Mouse (Mus musculus): ENCODE data around the gene Slc7a1. TPM values are rescaled to one million over a fixed set of nuclear protein-coding genes. Genes with fewer than 3 reads are reported as not detected.

Gene Slc7a1
- total and polyA plus RNA-seq, 3 experiments = 20.5 to 78.3 (median 69.5) TPM

DNA sequence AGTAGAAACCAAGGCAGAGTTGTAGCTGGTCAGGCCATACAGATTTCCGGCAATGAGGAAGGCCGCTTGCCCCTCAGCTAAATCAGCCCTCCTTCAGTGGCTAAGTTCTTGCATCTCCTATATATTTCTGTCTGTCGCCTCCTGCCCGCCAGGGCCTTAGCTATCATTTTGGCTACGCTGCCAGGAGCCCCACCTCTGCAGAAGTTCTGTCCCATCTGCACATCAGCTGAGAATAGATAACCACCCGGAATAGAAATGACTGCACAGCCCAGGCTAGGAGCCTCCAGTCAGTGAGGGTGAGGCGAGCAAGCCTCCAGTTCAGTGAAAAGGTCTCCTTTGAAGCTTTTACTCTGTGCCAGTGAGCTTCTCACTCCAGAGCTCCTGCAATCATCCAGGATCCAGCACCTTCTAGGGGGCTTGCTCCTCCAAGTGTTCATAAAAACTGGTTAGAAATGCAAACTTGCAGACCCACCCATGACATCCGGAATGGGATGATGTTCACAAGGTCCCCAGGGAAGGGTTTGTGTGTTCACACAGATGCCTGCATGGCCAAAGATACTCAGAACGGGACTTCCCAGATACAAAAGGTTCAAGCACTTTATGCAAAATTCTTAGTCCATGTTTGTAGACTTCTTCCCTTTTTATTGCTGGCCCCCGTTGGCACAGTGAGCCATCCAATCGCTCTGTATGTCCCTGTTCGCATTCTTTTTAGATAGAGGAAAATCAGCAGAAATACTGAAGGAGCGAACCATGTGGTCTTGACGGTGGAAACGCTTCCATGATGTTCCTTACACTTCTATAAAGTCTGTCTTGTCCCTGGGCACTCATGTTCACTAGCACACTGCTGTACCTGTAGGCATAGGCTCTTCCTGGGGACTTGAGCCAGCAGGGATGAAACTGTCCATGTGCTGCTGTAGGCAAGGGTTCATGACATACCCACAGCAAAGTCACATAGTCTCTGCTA is 10.4 kb downstream of the Slc7a1 start (continued):
- TF ChIP-seq SIN3A (IDR thresholded peaks at IDR 0.05; ENCODE audit: low read length) = peak; percentile 90
- peak; percentile 72 for TF ChIP-seq TBP (conservative IDR thresholded peaks at IDR 0.05; ENCODE audit: low read depth, low read length)

- H3K79me2 ChIP-seq (replicated peaks; ENCODE audit: control insufficient read depth, extremely low read depth, insufficient read depth, poor library complexity, severe bottlenecking) = peaks cover 91% of the 10 kb centered on the region
- no peaks in the 10 kb centered on the region for H3K27me3 ChIP-seq (replicated peaks)
- H3K4me1 ChIP-seq (ENCODE audit: control insufficient read depth in 1 of 2, insufficient read depth in 2 of 2) = peaks cover 9 to 74% of the 10 kb centered on the region in 2 experiments
- in situ Hi-C loops (cut with MboI; ENCODE audit: low pct_ligation_motif_present, low pct_unique_long_range_greater_than_20kb, low sequenced_read_pairs) (no loop called here), dilution Hi-C loops (cut with MboI; ENCODE audit: extremely low pct_ligation_motif_present, extremely low pct_unique_long_range_greater_than_20kb, low sequenced_read_pairs) (no loop called here)
- H3K9me3 ChIP-seq (replicated peaks; ENCODE audit: low read length) = peaks cover 3% of the 10 kb centered on the region
- peak overlapping the region; percentile 26 to 30 (median 27) for H3K4me3 ChIP-seq (replicated peaks in 1 of 3; ENCODE audit: low read depth in 2 of 3, low read length in 2 of 3, poor library complexity in 1 of 3)
- peaks cover 46 to 84% of the 10 kb centered on the region in 2 experiments for H3K36me3 ChIP-seq (replicated peaks in 1 of 2; ENCODE audit: control insufficient read depth in 1 of 2, insufficient read depth in 1 of 2, low read length in 1 of 2)
- peak overlapping the region; percentile 39 for H3K9ac ChIP-seq (ENCODE audit: insufficient read depth, low read depth)
- DNase-seq (ENCODE audit: extremely low read depth) = peak; percentile 40
- no peak for TF ChIP-seq TCF12 (IDR thresholded peaks at IDR 0.05; ENCODE audit: low read depth, low read length)
- no peak for TF ChIP-seq KAT2A (IDR thresholded peaks at IDR 0.05; ENCODE audit: insufficient replicate concordance, low read length)
- TF ChIP-seq ZMIZ1 (IDR thresholded peaks at IDR 0.05; ENCODE audit: low read depth, low read length) = 0 out of 2 replicates have a peak, but pooled peaks have one; percentile 5
- TF ChIP-seq POLR2A (IDR thresholded peaks at IDR 0.05; ENCODE audit: low read depth, low read length) = no peak
- H3K27ac ChIP-seq (ENCODE audit: insufficient read depth, low read depth) = peak overlapping the region; percentile 96
- peak overlapping the region; percentile 85 for H3K4me2 ChIP-seq (ENCODE audit: insufficient read depth, low read depth, poor library complexity, severe bottlenecking)
Measured at GRCm38 (mm10) chr5:148388251-148389006, 11.3 kb downstream of the Slc7a1 start.

DNA sequence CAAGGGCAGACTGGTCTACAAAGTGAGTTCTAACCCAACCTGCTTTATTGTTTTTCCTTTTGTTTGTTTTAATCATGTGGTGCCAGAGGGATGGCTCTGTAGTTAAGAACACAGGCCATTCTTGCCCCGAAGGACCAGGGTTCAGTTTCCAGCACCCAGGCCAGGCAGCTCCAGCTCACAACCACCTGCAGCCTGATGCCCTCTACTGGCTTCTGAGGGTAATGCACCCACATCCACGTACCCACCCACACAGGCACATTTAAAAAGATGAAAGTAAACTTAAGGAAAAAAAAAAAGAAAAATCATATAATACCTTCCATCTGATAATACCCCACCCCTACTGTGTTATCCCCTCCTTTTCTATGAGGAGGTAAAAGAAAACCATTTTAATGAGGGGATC is 11.9 kb downstream of the Slc7a1 start:
- H3K27ac ChIP-seq (ENCODE audit: insufficient read depth, low read depth) = peak overlapping the region; percentile 96

More for the DNA sequence above, 11.9 kb downstream of the Slc7a1 start:
- peak overlapping the region; percentile 39 for H3K9ac ChIP-seq (ENCODE audit: insufficient read depth, low read depth)
- peak in 1 of 2 experiments; percentile 51; a peak in 2 of 4 replicates for TF ChIP-seq CTCF (conservative IDR thresholded peaks at IDR 0.05 in 1 of 2, IDR thresholded peaks at IDR 0.05 in 1 of 2; ENCODE audit: low read depth in 2 of 2, low read length in 2 of 2)
- TF ChIP-seq RCOR1 (conservative IDR thresholded peaks at IDR 0.05; ENCODE audit: low read depth, low read length) = no peak
- H3K9me3 ChIP-seq (replicated peaks; ENCODE audit: low read length) = peaks cover 3% of the 10 kb centered on the region
- in situ Hi-C loops (cut with MboI; ENCODE audit: low pct_ligation_motif_present, low pct_unique_long_range_greater_than_20kb, low sequenced_read_pairs) = no loop called here
- no peak for DNase-seq (ENCODE audit: extremely low read depth)
- peaks cover 42 to 84% of the 10 kb centered on the region in 2 experiments for H3K36me3 ChIP-seq (replicated peaks in 1 of 2; ENCODE audit: control insufficient read depth in 1 of 2, insufficient read depth in 1 of 2, low read length in 1 of 2)
- peak overlapping the region in 2 of 3 experiments; percentile 16 to 27 for H3K4me3 ChIP-seq (replicated peaks in 1 of 3; ENCODE audit: low read depth in 2 of 3, low read length in 2 of 3, poor library complexity in 1 of 3)
- no peaks in the 10 kb centered on the region for H3K27me3 ChIP-seq (replicated peaks)
- dilution Hi-C loops (cut with MboI; ENCODE audit: extremely low pct_ligation_motif_present, extremely low pct_unique_long_range_greater_than_20kb, low sequenced_read_pairs) = no loop called here
- H3K79me2 ChIP-seq (replicated peaks; ENCODE audit: control insufficient read depth, extremely low read depth, insufficient read depth, poor library complexity, severe bottlenecking) = peaks cover 90% of the 10 kb centered on the region
- H3K4me2 ChIP-seq (ENCODE audit: insufficient read depth, low read depth, poor library complexity, severe bottlenecking) = peak overlapping the region; percentile 85; the same call in 1 of the 2 replicates
- peaks cover 9 to 68% of the 10 kb centered on the region in 2 experiments for H3K4me1 ChIP-seq (ENCODE audit: control insufficient read depth in 1 of 2, insufficient read depth in 2 of 2)
